In the genomic region with DNA sequence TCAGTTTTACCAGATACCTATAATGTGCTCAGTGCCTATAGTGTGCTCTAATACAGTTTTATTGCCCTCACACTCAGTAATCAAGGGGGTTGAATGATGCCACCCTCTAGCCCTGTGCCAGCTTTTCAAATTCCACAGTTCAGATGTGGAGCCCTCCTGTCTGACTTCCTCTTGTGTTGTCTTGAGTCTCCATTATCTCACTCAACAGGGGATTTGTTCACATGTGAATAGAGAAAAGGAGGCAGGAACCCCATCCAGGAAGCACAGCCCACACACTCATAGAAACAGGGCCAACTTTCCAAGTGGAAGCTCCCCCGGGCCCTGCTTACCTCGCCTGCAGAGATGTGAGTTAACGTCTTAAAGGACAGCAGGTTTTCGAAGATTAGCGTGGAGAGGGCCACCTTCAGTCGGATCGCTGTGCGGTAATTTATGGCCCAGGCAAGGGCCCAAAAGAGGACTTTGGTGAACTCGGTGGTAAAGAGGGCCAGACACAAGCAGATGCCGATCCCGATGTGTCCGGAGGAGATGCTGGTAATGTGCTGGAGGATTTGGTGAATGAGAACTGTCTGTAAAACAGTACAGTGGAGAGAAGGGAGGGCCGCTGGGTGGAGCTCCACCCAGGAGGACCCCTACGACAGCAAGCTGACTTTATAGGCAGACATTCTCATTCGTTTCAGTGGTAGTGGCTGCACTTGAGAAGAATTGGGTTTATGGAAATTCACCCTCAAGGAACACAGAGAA, we compare ENCODE assay signal across 27 mouse cellular contexts. TPM values are rescaled to one million over a fixed set of nuclear protein-coding genes. Genes with fewer than 3 reads are reported as not detected.
DNase-seq lines count a peak whose midpoint lies in the region; ATAC-seq lines count a peak whose summit lies in the region.
"Had no signal": no experiment of that assay in that cellular context is flagged by ENCODE, and none has a peak within 500 bp of the region (broad histone marks: within the 10 kb centered on the region; RNA-seq: fewer than 3 reads in every experiment).

No protein-coding gene starts in this region.

- no peaks in the 10 kb centered on the region for H3K36me3 ChIP-seq in embryonic facial prominence, embryonic 14.5 days (ENCODE audit: control insufficient read depth, insufficient read depth, low read length)
- H3K36me3 ChIP-seq in embryonic facial prominence, embryonic 10.5 days (replicated peaks): no peaks in the 10 kb centered on the region
- H3K36me3 ChIP-seq in midbrain, embryonic 11.5 days (ENCODE audit: control insufficient read depth, insufficient read depth, low read length): no peaks in the 10 kb centered on the region
- no peaks in the 10 kb centered on the region for H3K36me3 ChIP-seq in midbrain, embryonic 10.5 days
- H3K36me3 ChIP-seq: embryonic facial prominence, embryonic 12.5 days; forebrain, embryonic 12.5 days; forebrain, embryonic 15.5 days; heart, embryonic 12.5 days; heart, embryonic 15.5 days; hindbrain, embryonic 12.5 days; hindbrain, embryonic 15.5 days had no signal

- no peak for ATAC-seq in embryonic facial prominence, embryonic 14.5 days (ENCODE audit: low read depth)
- no peak for ATAC-seq in midbrain, embryonic 11.5 days (ENCODE audit: low FRiP score)
- ATAC-seq: forebrain, embryonic 15.5 days; intestine, postnatal 0 days; Patski had no signal

- H3K4me1 ChIP-seq in embryonic facial prominence, embryonic 14.5 days (ENCODE audit: control insufficient read depth, insufficient read depth, low read length): peaks cover 8% of the 10 kb centered on the region; the same call in 1 of the 2 replicates
- no peaks in the 10 kb centered on the region for H3K4me1 ChIP-seq in embryonic facial prominence, embryonic 10.5 days
- H3K4me1 ChIP-seq in midbrain, embryonic 11.5 days (ENCODE audit: control insufficient read depth, insufficient read depth, low read length): peaks cover 4% of the 10 kb centered on the region; the same call in 1 of the 2 replicates
- peaks cover 15% of the 10 kb centered on the region for H3K4me1 ChIP-seq in midbrain, embryonic 10.5 days
- H3K4me1 ChIP-seq: embryonic facial prominence, embryonic 12.5 days; forebrain, embryonic 15.5 days; heart, embryonic 15.5 days; hindbrain, embryonic 12.5 days; hindbrain, embryonic 15.5 days had no signal

- H3K4me2 ChIP-seq in embryonic facial prominence, embryonic 14.5 days (ENCODE audit: low read depth, low read length): no peak overlapping the region
- H3K4me2 ChIP-seq in midbrain, embryonic 11.5 days: no peak overlapping the region
- H3K4me2 ChIP-seq: embryonic facial prominence, embryonic 12.5 days; forebrain, embryonic 12.5 days; forebrain, embryonic 15.5 days; heart, embryonic 12.5 days; heart, embryonic 15.5 days; hindbrain, embryonic 12.5 days; hindbrain, embryonic 15.5 days had no signal

- H3K9ac ChIP-seq in embryonic facial prominence, embryonic 14.5 days (ENCODE audit: low read depth, low read length): no peak overlapping the region
- no peak overlapping the region for H3K9ac ChIP-seq in midbrain, embryonic 11.5 days (ENCODE audit: low read length)
- H3K9ac ChIP-seq: embryonic facial prominence, embryonic 12.5 days; forebrain, embryonic 12.5 days; forebrain, embryonic 15.5 days; heart, embryonic 12.5 days; heart, embryonic 15.5 days; hindbrain, embryonic 12.5 days; hindbrain, embryonic 15.5 days had no signal

- no peaks in the 10 kb centered on the region for H3K27me3 ChIP-seq in embryonic facial prominence, embryonic 14.5 days (replicated peaks; ENCODE audit: control insufficient read depth, insufficient read depth, low read length)
- no peaks in the 10 kb centered on the region for H3K27me3 ChIP-seq in embryonic facial prominence, embryonic 10.5 days (replicated peaks; ENCODE audit: low read depth, poor library complexity, severe bottlenecking)
- no peaks in the 10 kb centered on the region for H3K27me3 ChIP-seq in midbrain, embryonic 11.5 days (ENCODE audit: control insufficient read depth, insufficient read depth, low read length)
- H3K27me3 ChIP-seq in midbrain, embryonic 10.5 days (ENCODE audit: low read depth, poor library complexity, severe bottlenecking): no peaks in the 10 kb centered on the region
- H3K27me3 ChIP-seq: embryonic facial prominence, embryonic 12.5 days; forebrain, embryonic 12.5 days; forebrain, embryonic 15.5 days; heart, embryonic 12.5 days; heart, embryonic 15.5 days; hindbrain, embryonic 12.5 days; hindbrain, embryonic 15.5 days; Patski had no signal

- H3K27ac ChIP-seq in embryonic facial prominence, embryonic 14.5 days (replicated peaks; ENCODE audit: low read depth, low read length): no peak overlapping the region
- H3K27ac ChIP-seq in embryonic facial prominence, embryonic 10.5 days (replicated peaks): no peak overlapping the region
- no peak overlapping the region for H3K27ac ChIP-seq in midbrain, embryonic 11.5 days (ENCODE audit: low read depth, low read length)
- H3K27ac ChIP-seq in midbrain, embryonic 10.5 days (replicated peaks): no peak overlapping the region
- H3K27ac ChIP-seq: embryonic facial prominence, embryonic 12.5 days; forebrain, embryonic 12.5 days; forebrain, embryonic 15.5 days; heart, embryonic 15.5 days; hindbrain, embryonic 12.5 days; hindbrain, embryonic 15.5 days had no signal

- peak; percentile 13 for DNase-seq in embryonic facial prominence, embryonic 14.5 days (ENCODE audit: low spot score)
- no peak for DNase-seq in embryonic facial prominence, embryonic 10.5 days (ENCODE audit: low spot score)
- peak; percentile 68 for DNase-seq in midbrain, embryonic 11.5 days (ENCODE audit: low spot score, missing footprints)
- no peak for DNase-seq in midbrain, embryonic 10.5 days (ENCODE audit: low spot score)
- peak; percentile 25 for DNase-seq in R1 (ENCODE audit: low read depth, low spot score)
- DNase-seq in T-cell, adult 2 months (ENCODE audit: low spot score): no peak
- no peak for DNase-seq in left cerebral cortex, adult 9 months (ENCODE audit: low spot score in 2 of 2)
- DNase-seq: adrenal gland, adult 2 months; adrenal gland, postnatal 14 days; B cell, adult 2 months; cerebellum, adult 11 months; cerebellum, adult 8-10 months; cerebellum, postnatal 14 days; gastrocnemius, postnatal 10 days; gastrocnemius, postnatal 36 days; heart, postnatal 14 days; kidney, adult 2 months had no signal

- no peaks in the 10 kb centered on the region for H3K9me3 ChIP-seq in embryonic facial prominence, embryonic 14.5 days (ENCODE audit: control insufficient read depth, low read length)
- no peaks in the 10 kb centered on the region for H3K9me3 ChIP-seq in embryonic facial prominence, embryonic 10.5 days
- no peaks in the 10 kb centered on the region for H3K9me3 ChIP-seq in midbrain, embryonic 11.5 days (ENCODE audit: control insufficient read depth, low read length)
- H3K9me3 ChIP-seq in midbrain, embryonic 10.5 days (replicated peaks): no peaks in the 10 kb centered on the region
- H3K9me3 ChIP-seq: embryonic facial prominence, embryonic 12.5 days; forebrain, embryonic 12.5 days; forebrain, embryonic 15.5 days; heart, embryonic 12.5 days; heart, embryonic 15.5 days; hindbrain, embryonic 12.5 days; hindbrain, embryonic 15.5 days had no signal

- 85% methylated on average over 15 of the region's 15 CpGs for WGBS in embryonic facial prominence, embryonic 14.5 days
- 89% methylated on average over 15 of the region's 15 CpGs for WGBS in embryonic facial prominence, embryonic 10.5 days
- WGBS in midbrain, embryonic 11.5 days: 87% methylated on average over 15 of the region's 15 CpGs
- 84% methylated on average over 15 of the region's 15 CpGs for WGBS in midbrain, embryonic 10.5 days

- no peak overlapping the region for H3K4me3 ChIP-seq in embryonic facial prominence, embryonic 14.5 days (ENCODE audit: low read depth, low read length)
- no peak overlapping the region for H3K4me3 ChIP-seq in embryonic facial prominence, embryonic 10.5 days
- H3K4me3 ChIP-seq in midbrain, embryonic 11.5 days (ENCODE audit: low read depth, low read length): no peak overlapping the region
- no peak overlapping the region for H3K4me3 ChIP-seq in midbrain, embryonic 10.5 days
- H3K4me3 ChIP-seq: embryonic facial prominence, embryonic 12.5 days; erythroblast, embryonic 14.5 days; forebrain, embryonic 12.5 days; forebrain, embryonic 15.5 days; heart, embryonic 12.5 days; heart, embryonic 15.5 days; hindbrain, embryonic 12.5 days; hindbrain, embryonic 15.5 days had no signal

RNA-seq across cellular contexts. Expression of gene Abcc12, which starts 20.4 kb away (rescaled TPM):
- polyA plus RNA-seq in embryonic facial prominence, embryonic 14.5 days (2014; fragmentation: Nextera tagmentation; extraction: Ambion mirVana): 0.16 and 0.29 TPM in 2 replicates
- polyA plus RNA-seq in embryonic facial prominence, embryonic 10.5 days (2016; fragmentation: Nextera tagmentation; extraction: Ambion mirVana): not detected in 2 replicates
- 0.04 and 0.05 TPM in 2 replicates for polyA plus RNA-seq in midbrain, embryonic 11.5 days (2014; fragmentation: Nextera tagmentation; extraction: Ambion mirVana)
- 0.09 TPM in 1 of 2 replicates, not detected in the other for polyA plus RNA-seq in midbrain, embryonic 10.5 days (2016; fragmentation: Nextera tagmentation; extraction: Ambion mirVana)
- polyA plus RNA-seq: erythroblast, embryonic 14.5 days; forebrain, embryonic 12.5 days; heart, embryonic 12.5 days; intestine, postnatal 0 days had no signal

Comparison
In these comparisons a context has a peak if more than half of its experiments do, and no peak if none do; other contexts are left out.
1. DNase-seq: peak in embryonic facial prominence, embryonic 14.5 days (single experiment), midbrain, embryonic 11.5 days (single experiment) and R1 (single experiment); none in embryonic facial prominence, embryonic 10.5 days (single experiment), midbrain, embryonic 10.5 days (single experiment), T-cell, adult 2 months (single experiment) and left cerebral cortex, adult 9 months (0 of 2).